26 mouse cellular contexts compared by ENCODE assay signal in genomic region chr2:138939367-138939766, GRCm38 (mm10).
A peak's percentile ranks its signal among the peaks of the same experiment; 100 is the strongest.
DNase-seq lines count a peak whose midpoint lies in the region; ATAC-seq lines count a peak whose summit lies in the region.
"Had no signal": no experiment of that assay in that cellular context is flagged by ENCODE, and none has a peak within 500 bp of the region (broad histone marks: within the 10 kb centered on the region; RNA-seq: fewer than 3 reads in every experiment).

No protein-coding gene starts in this region.

- no peaks in the 10 kb centered on the region for H3K27me3 ChIP-seq in embryonic facial prominence, embryonic 14.5 days (replicated peaks; ENCODE audit: control insufficient read depth, insufficient read depth, low read length)
- no peaks in the 10 kb centered on the region for H3K27me3 ChIP-seq in embryonic facial prominence, embryonic 10.5 days (replicated peaks; ENCODE audit: low read depth, poor library complexity, severe bottlenecking)
- H3K27me3 ChIP-seq: embryonic facial prominence, embryonic 13.5 days; forebrain, embryonic 13.5 days; heart, embryonic 12.5 days; heart, embryonic 15.5 days; hindbrain, embryonic 13.5 days; intestine, embryonic 15.5 days; Patski had no signal

- H3K36me3 ChIP-seq in embryonic facial prominence, embryonic 14.5 days (ENCODE audit: control insufficient read depth, insufficient read depth, low read length) = no peaks in the 10 kb centered on the region
- H3K36me3 ChIP-seq in embryonic facial prominence, embryonic 10.5 days (replicated peaks) = no peaks in the 10 kb centered on the region
- H3K36me3 ChIP-seq: embryonic facial prominence, embryonic 13.5 days; forebrain, embryonic 10.5 days; heart, embryonic 12.5 days; heart, embryonic 15.5 days; hindbrain, embryonic 10.5 days; hindbrain, embryonic 13.5 days; intestine, embryonic 15.5 days had no signal

- H3K9me3 ChIP-seq in embryonic facial prominence, embryonic 14.5 days (ENCODE audit: control insufficient read depth, low read length) = no peaks in the 10 kb centered on the region
- H3K9me3 ChIP-seq in embryonic facial prominence, embryonic 10.5 days = no peaks in the 10 kb centered on the region
- H3K9me3 ChIP-seq: embryonic facial prominence, embryonic 13.5 days; forebrain, embryonic 10.5 days; forebrain, embryonic 13.5 days; heart, embryonic 12.5 days; heart, embryonic 15.5 days; hindbrain, embryonic 10.5 days; hindbrain, embryonic 13.5 days; intestine, embryonic 15.5 days had no signal

- no peak overlapping the region for H3K4me3 ChIP-seq in embryonic facial prominence, embryonic 14.5 days (ENCODE audit: low read depth, low read length)
- H3K4me3 ChIP-seq in embryonic facial prominence, embryonic 10.5 days = no peak overlapping the region
- H3K4me3 ChIP-seq: embryonic facial prominence, embryonic 13.5 days; forebrain, embryonic 10.5 days; forebrain, embryonic 13.5 days; heart, embryonic 12.5 days; heart, embryonic 15.5 days; hindbrain, embryonic 10.5 days; hindbrain, embryonic 13.5 days; intestine, embryonic 15.5 days had no signal

- no peak overlapping the region for H3K4me2 ChIP-seq in embryonic facial prominence, embryonic 14.5 days (ENCODE audit: low read depth, low read length)
- H3K4me2 ChIP-seq: embryonic facial prominence, embryonic 13.5 days; forebrain, embryonic 13.5 days; heart, embryonic 12.5 days; heart, embryonic 15.5 days; hindbrain, embryonic 13.5 days; intestine, embryonic 15.5 days had no signal

- DNase-seq in cerebellum, adult 11-12 months = no peak
- DNase-seq in embryonic facial prominence, embryonic 14.5 days (ENCODE audit: low spot score) = peak; percentile 16
- DNase-seq in embryonic facial prominence, embryonic 10.5 days (ENCODE audit: low spot score) = no peak
- DNase-seq in cerebellum, adult 9-11 months = peak; percentile 18
- DNase-seq: adrenal gland, postnatal 10 days; adrenal gland, postnatal 36 days; gastrocnemius, postnatal 10 days; gastrocnemius, postnatal 36 days; heart, adult 11 months; heart, postnatal 10 days; heart, postnatal 36 days; kidney, adult 18-20 months; kidney, adult 9 months had no signal

- H3K27ac ChIP-seq in embryonic facial prominence, embryonic 14.5 days (replicated peaks; ENCODE audit: low read depth, low read length) = no peak overlapping the region
- H3K27ac ChIP-seq in embryonic facial prominence, embryonic 10.5 days (replicated peaks) = no peak overlapping the region
- H3K27ac ChIP-seq: embryonic facial prominence, embryonic 13.5 days; forebrain, embryonic 10.5 days; forebrain, embryonic 13.5 days; heart, embryonic 15.5 days; hindbrain, embryonic 10.5 days; hindbrain, embryonic 13.5 days; intestine, embryonic 15.5 days had no signal

- 87% methylated on average over 2 of the region's 2 CpGs for WGBS in embryonic facial prominence, embryonic 14.5 days
- 90% methylated on average over 2 of the region's 2 CpGs for WGBS in embryonic facial prominence, embryonic 10.5 days

- ATAC-seq in cerebellum, adult (ENCODE audit: insufficient number of reproducible peaks, low FRiP score, low TSS enrichment) = peak; percentile 66; the same call in 1 of the 2 replicates
- no peak for ATAC-seq in embryonic facial prominence, embryonic 14.5 days (ENCODE audit: low read depth)
- no peak for ATAC-seq in granulocyte monocyte progenitor cell, adult 5-6 weeks (replicated peaks; ENCODE audit: poor library complexity, severe bottlenecking)
- ATAC-seq: forebrain, embryonic 13.5 days; forebrain, embryonic 16.5 days; hindbrain, embryonic 16.5 days; intestine, embryonic 15.5 days; Patski had no signal

- H3K4me1 ChIP-seq in embryonic facial prominence, embryonic 14.5 days (ENCODE audit: control insufficient read depth, insufficient read depth, low read length) = no peaks in the 10 kb centered on the region
- H3K4me1 ChIP-seq in embryonic facial prominence, embryonic 10.5 days = no peaks in the 10 kb centered on the region
- H3K4me1 ChIP-seq: embryonic facial prominence, embryonic 13.5 days; forebrain, embryonic 10.5 days; forebrain, embryonic 13.5 days; heart, embryonic 12.5 days; heart, embryonic 15.5 days; hindbrain, embryonic 10.5 days; hindbrain, embryonic 13.5 days; intestine, embryonic 15.5 days had no signal

- no peak overlapping the region for H3K9ac ChIP-seq in embryonic facial prominence, embryonic 14.5 days (ENCODE audit: low read depth, low read length)
- H3K9ac ChIP-seq: embryonic facial prominence, embryonic 13.5 days; forebrain, embryonic 13.5 days; heart, embryonic 12.5 days; heart, embryonic 15.5 days; hindbrain, embryonic 13.5 days; intestine, embryonic 15.5 days had no signal

Comparison
In these comparisons a context has a peak if more than half of its experiments do, and no peak if none do; other contexts are left out.
1. DNase-seq: peak in embryonic facial prominence, embryonic 14.5 days (single experiment) and cerebellum, adult 9-11 months (single experiment); none in cerebellum, adult 11-12 months (single experiment) and embryonic facial prominence, embryonic 10.5 days (single experiment).